Mouse (Mus musculus) limb, embryonic 15.5 days (tissue): Measurements from ENCODE around the gene Espl1. TPM values are rescaled to one million over a fixed set of nuclear protein-coding genes. Genes with fewer than 3 reads are reported as not detected.

Source experiments
- ATAC-seq: fragments of 200-750 bp; cut with Nextera tagmentation; 2 replicates; pipeline ENCODE4 v1.8.0; 2017; ENCODE audit warnings: low read depth, moderate TSS enrichment; ENCODE audit not compliant: insufficient number of reproducible peaks, low FRiP score, low TSS enrichment
- H3K27ac ChIP-seq: fragments of 300-500 bp; sonication (generic); 2 replicates; pipeline ENCODE4 v1.5.1; 2015; ENCODE audit warnings: moderate library complexity, mild to moderate bottlenecking, inconsistent platforms
- H3K27me3 ChIP-seq: fragments of 300-500 bp; sonication (generic); 2 replicates; pipeline ENCODE4 v1.6.1; 2015; ENCODE audit warnings: inconsistent platforms
- H3K36me3 ChIP-seq: fragments of 300-500 bp; sonication (generic); 2 replicates; pipeline ENCODE4 v1.6.1; 2015; ENCODE audit warnings: inconsistent platforms
- H3K4me1 ChIP-seq: fragments of 300-500 bp; sonication (generic); 2 replicates; pipeline ENCODE4 v1.6.1; 2015; ENCODE audit warnings: inconsistent platforms
- H3K4me2 ChIP-seq: fragments of 300-500 bp; sonication (generic); 2 replicates; pipeline ENCODE4 v1.6.1; 2015; ENCODE audit warnings: mild to moderate bottlenecking, inconsistent platforms
- H3K4me3 ChIP-seq: fragments of 300-500 bp; sonication (generic); 2 replicates; pipeline ENCODE4 v1.5.1; 2015; ENCODE audit warnings: mild to moderate bottlenecking, inconsistent platforms
- H3K9ac ChIP-seq: fragments of 300-500 bp; sonication (generic); 2 replicates; pipeline ENCODE4 v1.6.1; 2015; ENCODE audit warnings: inconsistent platforms
- H3K9me3 ChIP-seq: fragments of 300-500 bp; sonication (generic); 2 replicates; pipeline ENCODE4 v1.6.1; 2016; ENCODE audit warnings: inconsistent platforms
- WGBS: fragments of 180-500 bp; shearing (Covaris S2); methylation state at CpG from one replicate; pipeline ENCODE4 v1.1.7; 2015; 5-methylcytosine and 5-hydroxymethylcytosine counted together
- polyA plus RNA-seq: library from polyadenylated mRNA; unstranded; fragments of >200 nt; fragmentation: Nextera tagmentation; extraction: Ambion mirVana; gene quantifications from 2 replicates; pipeline ENCODE4 v1.2.1, GENCODE M21; 2015

The Espl1 gene
- polyA plus RNA-seq, 1 experiment from 2014 or later = 17.7 TPM

DNA sequence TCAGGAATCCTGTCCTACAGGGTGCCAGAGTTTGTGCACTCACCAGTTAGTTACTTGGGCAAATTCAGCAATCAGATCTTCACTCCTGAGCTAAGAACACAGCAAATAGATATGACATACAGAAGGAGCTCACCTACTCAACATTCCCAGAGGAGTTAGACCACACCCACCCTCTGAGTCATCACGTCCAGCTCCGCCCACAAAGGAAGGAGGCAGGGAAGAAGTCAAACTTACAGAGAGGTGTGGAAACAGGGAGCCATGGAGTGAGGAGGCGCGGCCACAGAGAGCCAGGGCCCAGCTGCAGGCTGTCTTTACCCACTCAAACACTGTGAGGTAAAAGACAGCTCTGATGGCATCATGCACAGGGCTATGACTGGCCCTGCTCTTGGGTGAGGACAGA is 50.4 kb downstream of the Espl1 start:
- Histone ChIP-seq H3K27ac (no peak overlapping the region), H3K27me3 (no peaks in the 10 kb centered on the region), H3K36me3 (peaks cover 52% of the 10 kb centered on the region), H3K4me2 (no peak overlapping the region), H3K4me1 (peaks cover 10% of the 10 kb centered on the region), H3K9me3 (no peaks in the 10 kb centered on the region), H3K9ac (no peak overlapping the region), H3K4me3 (no peak overlapping the region)
- WGBS = 66% methylated on average over 4 of the region's 4 CpGs
- ATAC-seq = no peak

DNA sequence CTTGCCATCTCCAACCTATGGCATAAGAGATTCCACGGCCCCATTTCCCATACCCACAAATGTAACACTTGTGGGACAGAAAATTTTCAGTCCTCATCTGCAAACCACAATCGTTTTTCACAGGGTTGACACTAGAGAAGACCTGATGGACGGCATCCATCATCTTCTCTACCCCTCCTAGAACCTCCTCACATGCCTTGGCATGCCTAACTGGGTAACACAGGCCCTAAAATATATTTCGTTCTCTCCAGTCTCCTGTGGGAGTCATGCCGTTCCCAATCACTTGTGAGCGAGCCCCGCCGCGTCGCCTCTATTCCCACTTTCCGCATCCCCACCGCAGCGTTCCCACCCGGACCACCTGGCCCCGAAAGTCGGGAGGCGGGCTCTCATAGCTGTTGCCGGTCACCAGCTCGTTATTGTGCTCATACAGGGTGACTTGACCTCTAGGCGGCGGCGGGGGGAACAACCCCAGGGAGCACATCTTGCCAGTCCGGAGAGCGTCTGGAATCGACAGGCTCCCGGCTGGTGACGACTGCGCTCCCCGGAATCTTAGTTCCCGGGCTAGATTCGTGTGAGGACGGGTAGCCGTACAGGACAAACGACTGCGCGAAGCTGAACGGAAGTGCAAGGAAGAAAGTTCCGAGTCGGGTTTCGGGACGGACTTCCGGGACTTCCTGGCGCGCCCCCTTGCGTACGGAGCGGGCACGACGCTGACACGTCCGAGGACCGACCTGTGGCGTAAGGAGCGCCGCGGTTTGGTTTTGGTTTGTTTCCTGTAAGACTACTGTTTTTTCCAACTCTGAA is 54.3 kb downstream of the Espl1 start, which contains the start of gene Aaas:
Gene Aaas (minus strand): TSS at position 634 of the 804 bp plus-strand sequence.
- WGBS = under 1% methylated on average over 56 of the region's 56 CpGs
- Histone ChIP-seq H3K36me3 (peaks cover 24% of the 10 kb centered on the region), H3K9ac (peak within 1 kb of the TSS; percentile 58), H3K27ac (peak within 1 kb of the TSS; percentile 86), H3K4me3 (peak within 1 kb of the TSS; percentile 68), H3K27me3 (no peaks in the 10 kb centered on the region), H3K4me1 (peaks cover 16% of the 10 kb centered on the region), H3K9me3 (no peaks in the 10 kb centered on the region), H3K4me2 (peak within 1 kb of the TSS; percentile 72)
- ATAC-seq = peak; percentile 83

- no peaks in the 10 kb centered on the region for H3K9me3 ChIP-seq
- H3K36me3 ChIP-seq = peaks cover 18% of the 10 kb centered on the region
- H3K4me1 ChIP-seq = peaks cover 22% of the 10 kb centered on the region
- peak overlapping the region; percentile 23; the same call in 1 of the 2 replicates for H3K9ac ChIP-seq
- H3K27ac ChIP-seq = peak overlapping the region; percentile 86
- H3K4me3 ChIP-seq = peak overlapping the region; percentile 68
- H3K27me3 ChIP-seq = no peaks in the 10 kb centered on the region
- peak; percentile 12; the same call in 1 of the 2 replicates for ATAC-seq
- 9% methylated on average over 11 of the region's 11 CpGs for WGBS
- peak overlapping the region; percentile 50 for H3K4me2 ChIP-seq
Observed at GRCm38 (mm10) chr15:102350942-102351291, 54.9 kb downstream of the Espl1 start.

- H3K4me1 ChIP-seq = peaks cover 30% of the 10 kb centered on the region
- 66% methylated on average over 2 of the region's 2 CpGs for WGBS
- H3K9me3 ChIP-seq = no peaks in the 10 kb centered on the region
- H3K27me3 ChIP-seq = no peaks in the 10 kb centered on the region
- H3K9ac ChIP-seq = no peak overlapping the region
- H3K36me3 ChIP-seq = peaks cover 5% of the 10 kb centered on the region; the same call in 1 of the 2 replicates
- no peak overlapping the region for H3K27ac ChIP-seq
- no peak overlapping the region for H3K4me3 ChIP-seq
- ATAC-seq = no peak
- H3K4me2 ChIP-seq = no peak overlapping the region
Observed at GRCm38 (mm10) chr15:102352177-102352576, 56.1 kb downstream of the Espl1 start.

- Histone ChIP-seq H3K9ac (no peak overlapping the region), H3K27ac (no peak overlapping the region), H3K9me3 (no peaks in the 10 kb centered on the region), H3K4me2 (no peak overlapping the region), H3K27me3 (peaks cover 11% of the 10 kb centered on the region), H3K4me3 (no peak overlapping the region), H3K36me3 (no peaks in the 10 kb centered on the region), H3K4me1 (peaks cover 46% of the 10 kb centered on the region)
- WGBS = 56% methylated on average over 2 of the region's 2 CpGs
- no peak for ATAC-seq
Observed at GRCm38 (mm10) chr15:102353986-102354385, 57.9 kb downstream of the Espl1 start.

GRCm38 (mm10) chr15:102355134-102355870 is 59.2 kb downstream of the Espl1 start:
- Histone ChIP-seq H3K4me3 (peak overlapping the region; percentile 51), H3K9me3 (no peaks in the 10 kb centered on the region), H3K27me3 (peaks cover 13% of the 10 kb centered on the region), H3K9ac (peak overlapping the region; percentile 51), H3K4me1 (peaks cover 42% of the 10 kb centered on the region), H3K36me3 (no peaks in the 10 kb centered on the region), H3K27ac (peak overlapping the region; percentile 87), H3K4me2 (peak overlapping the region; percentile 92)
- WGBS = under 1% methylated on average over 47 of the region's 49 CpGs
- ATAC-seq = peak; percentile 69

- 4% methylated on average over 37 of the region's 38 CpGs for WGBS
- peaks cover 41% of the 10 kb centered on the region for H3K4me1 ChIP-seq
- peak; percentile 68 for ATAC-seq
Observed at GRCm38 (mm10) chr15:102355871-102356441, 59.9 kb downstream of the Espl1 start.

GRCm38 (mm10) chr15:102356501-102357325 is 60.6 kb downstream of the Espl1 start:
- H3K4me3 ChIP-seq = peak overlapping the region; percentile 51; the same call in 1 of the 2 replicates
- WGBS = 42% methylated on average over 16 of the region's 16 CpGs
- H3K4me1 ChIP-seq = peaks cover 38% of the 10 kb centered on the region
- no peak for ATAC-seq
- H3K27me3 ChIP-seq = peaks cover 13% of the 10 kb centered on the region
- H3K4me2 ChIP-seq = peak overlapping the region; percentile 92; the same call in 1 of the 2 replicates
- H3K9me3 ChIP-seq = no peaks in the 10 kb centered on the region
- H3K9ac ChIP-seq = 0 out of 2 replicates have a peak overlapping the region, but pooled peaks have one; percentile 51
- no peaks in the 10 kb centered on the region for H3K36me3 ChIP-seq
- H3K27ac ChIP-seq = peak overlapping the region; percentile 87; the same call in 1 of the 2 replicates

More at GRCm38 (mm10) chr15:102355871-102356441, 59.9 kb downstream of the Espl1 start:
- Histone ChIP-seq H3K27me3 (peaks cover 13% of the 10 kb centered on the region), H3K4me2 (peak overlapping the region; percentile 92), H3K36me3 (no peaks in the 10 kb centered on the region), H3K9ac (peak overlapping the region; percentile 51), H3K9me3 (no peaks in the 10 kb centered on the region), H3K4me3 (peak overlapping the region; percentile 51), H3K27ac (peak overlapping the region; percentile 87)

GRCm38 (mm10) chr15:102358126-102358525 is 62.1 kb downstream of the Espl1 start:
- Histone ChIP-seq H3K4me2 (peak overlapping the region; percentile 35), H3K9ac (no peak overlapping the region), H3K27ac (no peak overlapping the region), H3K4me3 (peak overlapping the region; percentile 6), H3K36me3 (no peaks in the 10 kb centered on the region), H3K27me3 (peaks cover 17% of the 10 kb centered on the region), H3K9me3 (no peaks in the 10 kb centered on the region), H3K4me1 (peaks cover 45% of the 10 kb centered on the region)
- ATAC-seq = no peak
- WGBS = 4% methylated on average over 25 of the region's 25 CpGs

DNA sequence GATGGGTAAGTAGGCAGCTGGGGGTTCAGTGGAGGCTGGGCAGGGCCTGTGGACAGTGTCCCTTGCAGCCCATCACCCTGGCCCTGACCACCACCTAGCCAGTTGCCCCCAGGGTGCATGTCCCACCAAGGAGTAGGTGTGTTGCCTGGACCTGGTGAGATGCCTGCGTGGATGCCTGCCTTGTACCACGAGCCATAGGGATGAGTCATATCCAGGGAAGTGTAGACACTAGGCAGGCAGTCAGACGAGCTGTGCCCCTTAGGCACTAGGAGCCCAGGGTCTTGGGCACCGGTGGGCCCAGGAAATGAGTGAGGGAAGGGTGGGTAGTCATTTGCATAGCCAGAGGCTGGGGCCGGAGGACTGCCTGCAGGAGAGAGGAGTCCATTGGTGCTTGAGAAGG is 62.8 kb downstream of the Espl1 start:
- H3K4me3 ChIP-seq = no peak overlapping the region
- ATAC-seq = no peak
- H3K27ac ChIP-seq = no peak overlapping the region
- no peak overlapping the region for H3K9ac ChIP-seq
- peaks cover 45% of the 10 kb centered on the region for H3K4me1 ChIP-seq
- no peaks in the 10 kb centered on the region for H3K36me3 ChIP-seq
- 34% methylated on average over 5 of the region's 5 CpGs for WGBS
- H3K27me3 ChIP-seq = peaks cover 17% of the 10 kb centered on the region
- H3K4me2 ChIP-seq = no peak overlapping the region
- H3K9me3 ChIP-seq = no peaks in the 10 kb centered on the region

- Histone ChIP-seq H3K27ac (peak overlapping the region; percentile 72), H3K4me3 (peak overlapping the region; percentile 14), H3K27me3 (peaks cover 23% of the 10 kb centered on the region), H3K9me3 (no peaks in the 10 kb centered on the region), H3K36me3 (no peaks in the 10 kb centered on the region), H3K4me2 (peak overlapping the region; percentile 37), H3K9ac (0 out of 2 replicates have a peak overlapping the region, but pooled peaks have one; percentile 10), H3K4me1 (peaks cover 32% of the 10 kb centered on the region)
- peak; percentile 68 for ATAC-seq
- 12% methylated on average over 10 of the region's 14 CpGs for WGBS
Observed at GRCm38 (mm10) chr15:102362648-102363047, 66.6 kb downstream of the Espl1 start.
